Mouse (Mus musculus): Measurements from ENCODE around the gene Sf3b5. TPM values are rescaled to one million over a fixed set of nuclear protein-coding genes. Genes with fewer than 3 reads are reported as not detected.
"Not testable (repeated sequence)": the region's sequence is repeated elsewhere in the genome, so short reads cannot be mapped to it uniquely, and the experiment has no call there.

Gene Sf3b5
- polyA plus RNA-seq, 1 experiment from 2014 or later = 44.8 TPM

- DNase-seq (ENCODE audit: low spot score) = peak; percentile 42
- 29% methylated on average over 4 of the region's 4 CpGs for WGBS
- H3K9me3 ChIP-seq = no peaks in the 10 kb centered on the region
- H3K36me3 ChIP-seq (replicated peaks) = peaks cover 5% of the 10 kb centered on the region; the same call in 1 of the 2 replicates
- no peak overlapping the region for H3K4me3 ChIP-seq
- H3K27me3 ChIP-seq (replicated peaks; ENCODE audit: low read depth, poor library complexity, severe bottlenecking) = no peaks in the 10 kb centered on the region
- H3K4me1 ChIP-seq = no peaks in the 10 kb centered on the region
- no peak overlapping the region; the same call in 1 of the 2 replicates for H3K27ac ChIP-seq (replicated peaks)
Measured at GRCm38 (mm10) chr10:13016573-13016972, 11.4 kb downstream of the Sf3b5 start.

GRCm38 (mm10) chr10:13018510-13018909 is 13.4 kb downstream of the Sf3b5 start:
- H3K36me3 ChIP-seq (replicated peaks) = no peaks in the 10 kb centered on the region
- no peaks in the 10 kb centered on the region; the same call in 1 of the 2 replicates for H3K4me1 ChIP-seq
- DNase-seq (ENCODE audit: low spot score) = peak; percentile 49
- H3K27ac ChIP-seq (replicated peaks) = no peak overlapping the region; the same call in 1 of the 2 replicates
- 63% methylated on average over 7 of the region's 7 CpGs for WGBS
- no peaks in the 10 kb centered on the region for H3K9me3 ChIP-seq
- no peaks in the 10 kb centered on the region for H3K27me3 ChIP-seq (replicated peaks; ENCODE audit: low read depth, poor library complexity, severe bottlenecking)
- no peak overlapping the region for H3K4me3 ChIP-seq

- DNase-seq (ENCODE audit: low spot score) = no peak
- Histone ChIP-seq H3K9me3 (no peaks in the 10 kb centered on the region), H3K4me1 (no peaks in the 10 kb centered on the region; the same call in 1 of the 2 replicates), H3K4me3 (no peak overlapping the region), H3K36me3 (replicated peaks) (no peaks in the 10 kb centered on the region), H3K27ac (replicated peaks) (no peak overlapping the region), H3K27me3 (replicated peaks; ENCODE audit: low read depth, poor library complexity, severe bottlenecking) (no peaks in the 10 kb centered on the region)
- 75% methylated on average over 5 of the region's 5 CpGs for WGBS
Measured at GRCm38 (mm10) chr10:13019026-13019425, 13.9 kb downstream of the Sf3b5 start.

- DNase-seq (ENCODE audit: low spot score) = no peak
- H3K4me3 ChIP-seq = no peak overlapping the region
- 89% methylated on average over 4 of the region's 4 CpGs for WGBS
- H3K27ac ChIP-seq (replicated peaks) = no peak overlapping the region
- no peaks in the 10 kb centered on the region for H3K27me3 ChIP-seq (replicated peaks; ENCODE audit: low read depth, poor library complexity, severe bottlenecking)
- H3K9me3 ChIP-seq = no peaks in the 10 kb centered on the region
- no peaks in the 10 kb centered on the region; the same call in 1 of the 2 replicates for H3K4me1 ChIP-seq
- no peaks in the 10 kb centered on the region for H3K36me3 ChIP-seq (replicated peaks)
Measured at GRCm38 (mm10) chr10:13022103-13022502, 17.0 kb downstream of the Sf3b5 start.

GRCm38 (mm10) chr10:13023985-13024384 is 18.8 kb downstream of the Sf3b5 start:
- H3K36me3 ChIP-seq (replicated peaks); H3K4me1 ChIP-seq; H3K4me3 ChIP-seq; H3K9me3 ChIP-seq; H3K27ac ChIP-seq (replicated peaks); H3K27me3 ChIP-seq (replicated peaks; ENCODE audit: low read depth, poor library complexity, severe bottlenecking); DNase-seq (ENCODE audit: low spot score): not testable (repeated sequence)
- WGBS = 68% methylated on average over 3 of the region's 3 CpGs

GRCm38 (mm10) chr10:13027702-13028101 is 22.6 kb downstream of the Sf3b5 start:
- Histone ChIP-seq H3K4me3 (no peak overlapping the region), H3K4me1 (no peaks in the 10 kb centered on the region), H3K9me3 (no peaks in the 10 kb centered on the region), H3K27me3 (replicated peaks; ENCODE audit: low read depth, poor library complexity, severe bottlenecking) (no peaks in the 10 kb centered on the region), H3K36me3 (replicated peaks) (no peaks in the 10 kb centered on the region), H3K27ac (replicated peaks) (no peak overlapping the region)
- DNase-seq (ENCODE audit: low spot score) = no peak
- 93% methylated on average over 5 of the region's 5 CpGs for WGBS

- DNase-seq (ENCODE audit: low spot score) = no peak
- 87% methylated on average over 1 of the region's 1 CpGs for WGBS
- no peaks in the 10 kb centered on the region for H3K4me1 ChIP-seq
- no peak overlapping the region for H3K4me3 ChIP-seq
- no peak overlapping the region for H3K27ac ChIP-seq (replicated peaks)
- no peaks in the 10 kb centered on the region for H3K27me3 ChIP-seq (replicated peaks; ENCODE audit: low read depth, poor library complexity, severe bottlenecking)
- H3K9me3 ChIP-seq = no peaks in the 10 kb centered on the region
- no peaks in the 10 kb centered on the region for H3K36me3 ChIP-seq (replicated peaks)
Measured at GRCm38 (mm10) chr10:13028215-13028614, 23.1 kb downstream of the Sf3b5 start.

GRCm38 (mm10) chr10:13029416-13029815 is 24.3 kb downstream of the Sf3b5 start:
- Histone ChIP-seq H3K9me3 (no peaks in the 10 kb centered on the region), H3K27me3 (replicated peaks; ENCODE audit: low read depth, poor library complexity, severe bottlenecking) (no peaks in the 10 kb centered on the region), H3K4me1 (no peaks in the 10 kb centered on the region), H3K36me3 (replicated peaks) (no peaks in the 10 kb centered on the region), H3K27ac (replicated peaks) (no peak overlapping the region), H3K4me3 (no peak overlapping the region)
- DNase-seq (ENCODE audit: low spot score) = no peak
- WGBS = 90% methylated on average over 5 of the region's 5 CpGs

- no peaks in the 10 kb centered on the region for H3K4me1 ChIP-seq
- no peak for DNase-seq (ENCODE audit: low spot score)
- H3K9me3 ChIP-seq = no peaks in the 10 kb centered on the region
- H3K27me3 ChIP-seq (replicated peaks; ENCODE audit: low read depth, poor library complexity, severe bottlenecking) = no peaks in the 10 kb centered on the region
- H3K4me3 ChIP-seq = no peak overlapping the region
- H3K36me3 ChIP-seq (replicated peaks) = no peaks in the 10 kb centered on the region
- no peak overlapping the region for H3K27ac ChIP-seq (replicated peaks)
- 86% methylated on average over 3 of the region's 3 CpGs for WGBS
Measured at GRCm38 (mm10) chr10:13035270-13035669, 30.1 kb downstream of the Sf3b5 start.

GRCm38 (mm10) chr10:13039637-13040174 is 34.6 kb downstream of the Sf3b5 start:
- 91% methylated on average over 5 of the region's 5 CpGs for WGBS
- no peaks in the 10 kb centered on the region for H3K36me3 ChIP-seq (replicated peaks)
- DNase-seq (ENCODE audit: low spot score) = no peak
- no peak overlapping the region for H3K27ac ChIP-seq (replicated peaks)
- H3K4me3 ChIP-seq = no peak overlapping the region
- H3K9me3 ChIP-seq = no peaks in the 10 kb centered on the region; the same call in 1 of the 2 replicates
- H3K27me3 ChIP-seq (replicated peaks; ENCODE audit: low read depth, poor library complexity, severe bottlenecking) = no peaks in the 10 kb centered on the region
- no peaks in the 10 kb centered on the region for H3K4me1 ChIP-seq

- H3K4me3 ChIP-seq = no peak overlapping the region
- H3K27me3 ChIP-seq (replicated peaks; ENCODE audit: low read depth, poor library complexity, severe bottlenecking) = no peaks in the 10 kb centered on the region
- WGBS = 90% methylated on average over 11 of the region's 11 CpGs
Measured at GRCm38 (mm10) chr10:13044659-13045058, 39.5 kb downstream of the Sf3b5 start.

GRCm38 (mm10) chr10:13047816-13048215 is 42.7 kb downstream of the Sf3b5 start:
- no peak overlapping the region for H3K4me3 ChIP-seq
- WGBS = 50% methylated on average over 4 of the region's 4 CpGs
- no peak overlapping the region for H3K27ac ChIP-seq (replicated peaks)
- no peak for DNase-seq (ENCODE audit: low spot score)
- no peaks in the 10 kb centered on the region for H3K4me1 ChIP-seq
- no peaks in the 10 kb centered on the region; the same call in 1 of the 2 replicates for H3K9me3 ChIP-seq
- no peaks in the 10 kb centered on the region for H3K36me3 ChIP-seq (replicated peaks)
- no peaks in the 10 kb centered on the region for H3K27me3 ChIP-seq (replicated peaks; ENCODE audit: low read depth, poor library complexity, severe bottlenecking)

More at GRCm38 (mm10) chr10:13044659-13045058, 39.5 kb downstream of the Sf3b5 start:
- H3K4me1 ChIP-seq = no peaks in the 10 kb centered on the region
- H3K27ac ChIP-seq (replicated peaks) = no peak overlapping the region
- H3K9me3 ChIP-seq = no peaks in the 10 kb centered on the region; the same call in 1 of the 2 replicates
- no peak for DNase-seq (ENCODE audit: low spot score)
- H3K36me3 ChIP-seq (replicated peaks) = no peaks in the 10 kb centered on the region

- DNase-seq (ENCODE audit: low spot score) = no peak
- H3K4me1 ChIP-seq = peaks cover 12% of the 10 kb centered on the region
- 82% methylated on average over 6 of the region's 6 CpGs for WGBS
- no peaks in the 10 kb centered on the region for H3K36me3 ChIP-seq (replicated peaks)
- peaks cover 33% of the 10 kb centered on the region for H3K27me3 ChIP-seq (replicated peaks; ENCODE audit: low read depth, poor library complexity, severe bottlenecking)
- H3K9me3 ChIP-seq = no peaks in the 10 kb centered on the region
- H3K4me3 ChIP-seq = no peak overlapping the region
- no peak overlapping the region for H3K27ac ChIP-seq (replicated peaks)
Measured at GRCm38 (mm10) chr10:13056863-13057381, 51.8 kb downstream of the Sf3b5 start.
